Mouse (Mus musculus): ENCODE measurements around the gene Card11.

GRCm38 (mm10) chr5:140957106-140957505 is 43.3 kb downstream of the Card11 start:
- TF ChIP-seq CTCF (IDR thresholded peaks at IDR 0.05; ENCODE audit: extremely low read depth, insufficient read depth, insufficient read length, insufficient replicate concordance) (no peak; the same call in 1 of the 2 replicates), POLR2A (IDR thresholded peaks at IDR 0.05; ENCODE audit: low read depth, low read length) (no peak)
